Comparison of ENCODE assay signal across 10 mouse cellular contexts in genomic region chr17:83197361-83197923, GRCm38 (mm10). TPM values are rescaled to one million over a fixed set of nuclear protein-coding genes. Genes with fewer than 3 reads are reported as not detected.
DNase-seq lines count a peak whose midpoint lies in the region; ATAC-seq and TF ChIP-seq lines count a peak whose summit lies in the region.
"Had no signal": no experiment of that assay in that cellular context is flagged by ENCODE, and none has a peak within 500 bp of the region (broad histone marks: within the 10 kb centered on the region; RNA-seq: fewer than 3 reads in every experiment).

No protein-coding gene starts in this region.

- H3K9ac ChIP-seq in lung, postnatal 0 days (replicated peaks; ENCODE audit: low read depth), result no peak overlapping the region
- H3K9ac ChIP-seq in forebrain, embryonic 16.5 days (replicated peaks; ENCODE audit: low read depth, low read length), result no peak overlapping the region

- TF ChIP-seq CTCF in lung, postnatal 0 days (IDR thresholded peaks at IDR 0.05), result no peak
- no peak for TF ChIP-seq CTCF in lung, adult 2 months (IDR thresholded peaks at IDR 0.05; ENCODE audit: insufficient read depth, low read length)

- no peaks in the 10 kb centered on the region for H3K36me3 ChIP-seq in lung, postnatal 0 days (ENCODE audit: insufficient read depth, low read length)
- H3K36me3 ChIP-seq in forebrain, embryonic 16.5 days (ENCODE audit: control insufficient read depth, insufficient read depth), result no peaks in the 10 kb centered on the region
- H3K36me3 ChIP-seq: G1E had no signal

- no peaks in the 10 kb centered on the region for H3K27me3 ChIP-seq in lung, postnatal 0 days (replicated peaks; ENCODE audit: insufficient read depth, low read length)
- no peaks in the 10 kb centered on the region for H3K27me3 ChIP-seq in forebrain, embryonic 16.5 days (replicated peaks; ENCODE audit: control insufficient read depth, insufficient read depth, low read length)

- no peak overlapping the region for H3K4me2 ChIP-seq in lung, postnatal 0 days (replicated peaks; ENCODE audit: low read depth, low read length)
- H3K4me2 ChIP-seq in forebrain, embryonic 16.5 days (ENCODE audit: low read length), result no peak overlapping the region

- no peak for TF ChIP-seq POLR2A in lung, adult 2 months (IDR thresholded peaks at IDR 0.05; ENCODE audit: borderline replicate concordance, extremely low read depth, low read depth, low read length)

- no peak overlapping the region for H3K27ac ChIP-seq in lung, postnatal 0 days (ENCODE audit: low read length)
- no peak overlapping the region for H3K27ac ChIP-seq in forebrain, embryonic 16.5 days (ENCODE audit: low read length)

- peak; percentile 35; the same call in 1 of the 2 replicates for ATAC-seq in lung, postnatal 0 days
- ATAC-seq in forebrain, embryonic 16.5 days, result no peak

- peaks cover 3% of the 10 kb centered on the region; the same call in 1 of the 2 replicates for H3K4me1 ChIP-seq in lung, postnatal 0 days (ENCODE audit: insufficient read depth, low read depth, low read length)
- H3K4me1 ChIP-seq in lung, adult 2 months (ENCODE audit: control insufficient read depth, insufficient read depth, low read length), result no peaks in the 10 kb centered on the region
- H3K4me1 ChIP-seq in forebrain, embryonic 16.5 days (replicated peaks; ENCODE audit: control insufficient read depth, insufficient read depth, low read length), result peaks cover 4% of the 10 kb centered on the region; the same call in 1 of the 2 replicates

- H3K4me3 ChIP-seq in lung, postnatal 0 days (ENCODE audit: low read depth, low read length), result no peak overlapping the region
- no peak overlapping the region for H3K4me3 ChIP-seq in lung, adult 2 months (replicated peaks; ENCODE audit: extremely low read depth, low read depth, low read length)
- H3K4me3 ChIP-seq in forebrain, embryonic 16.5 days (replicated peaks; ENCODE audit: low read length), result no peak overlapping the region

- WGBS in lung, postnatal 0 days, result 23% methylated on average over 4 of the region's 4 CpGs
- WGBS in lung, adult 2 months, result 33% methylated on average over 4 of the region's 4 CpGs
- WGBS in forebrain, embryonic 16.5 days, result 66% methylated on average over 4 of the region's 4 CpGs

- H3K9me3 ChIP-seq in lung, postnatal 0 days (ENCODE audit: low read length), result no peaks in the 10 kb centered on the region
- no peaks in the 10 kb centered on the region for H3K9me3 ChIP-seq in forebrain, embryonic 16.5 days (ENCODE audit: control insufficient read depth, low read length)

- no peak for TF ChIP-seq EP300 in lung, postnatal 0 days (IDR thresholded peaks at IDR 0.05)

- DNase-seq in lung, postnatal 0 days (ENCODE audit: low spot score), result peak; percentile 28
- DNase-seq in lung, adult 2 months, result no peak
- peak; percentile 64 to 83 for DNase-seq in heart, adult 18-20 months
- DNase-seq in kidney, adult 8-10 months, result peak; percentile 29 to 61
- peak; percentile 48 for DNase-seq in skeletal muscle tissue, adult 2 months (ENCODE audit: low read depth, low spot score)
- no peak for DNase-seq in frontal cortex, postnatal 25 days (ENCODE audit: low spot score in 2 of 2)
- no peak for DNase-seq in retina, embryonic 14.5 days (ENCODE audit: low spot score)
- DNase-seq: cerebellum, adult 9-11 months had no signal

RNA-seq across cellular contexts. Expression of gene Pkdcc, which starts 17.6 kb away (rescaled TPM):
- 3.6 and 3.9 TPM in 2 replicates for polyA plus RNA-seq in lung, postnatal 0 days (2015; fragmentation: Nextera tagmentation; extraction: Ambion mirVana)
- 33.9 and 35.0 TPM in 2 replicates for polyA plus RNA-seq in lung, adult 2 months (2012; rRNA removed)
- 10 to 100 TPM; 43.1 to 57.1 TPM for total RNA-seq in heart, adult 18-20 months (2021)
- polyA plus RNA-seq in forebrain, embryonic 16.5 days (2015; fragmentation: Nextera tagmentation; extraction: Ambion mirVana), result 5.5 and 5.8 TPM in 2 replicates
- total RNA-seq: G1E had no signal
- polyA plus RNA-seq: G1E had no signal

Comparison
In these comparisons a context has a peak if more than half of its experiments do, and no peak if none do; other contexts are left out.
1. DNase-seq: peak in lung, postnatal 0 days (single experiment), heart, adult 18-20 months (2 of 2), kidney, adult 8-10 months (2 of 2) and skeletal muscle tissue, adult 2 months (single experiment); none in lung, adult 2 months (single experiment), frontal cortex, postnatal 25 days (0 of 2) and retina, embryonic 14.5 days (single experiment).